Mouse (Mus musculus): Measurements from ENCODE around the gene Hk1.

GRCm38 (mm10) chr10:62294112-62294511 lies 85.6 kb downstream of the Hk1 start:
- TF ChIP-seq CTCF (IDR thresholded peaks at IDR 0.05; ENCODE audit: low read depth): no peak
- no peak for TF ChIP-seq EP300 (IDR thresholded peaks at IDR 0.05; ENCODE audit: low read depth)

All from liver, postnatal 0 days (tissue).